Mouse (Mus musculus) C2C12 (cell line): ENCODE data around the gene Ercc6l2.

Experiments used
- CTCF ChIP-seq: IDR thresholded peaks from one replicate; pipeline ENCODE4 v1.5.1; 2011; ENCODE audit not compliant: control insufficient read depth, insufficient read depth, insufficient read length
- USF1 ChIP-seq: IDR thresholded peaks from one replicate; pipeline ENCODE4 v1.6.1; 2011; ENCODE audit warnings: low read depth, mild to moderate bottlenecking, control low read depth, moderate library complexity

DNA sequence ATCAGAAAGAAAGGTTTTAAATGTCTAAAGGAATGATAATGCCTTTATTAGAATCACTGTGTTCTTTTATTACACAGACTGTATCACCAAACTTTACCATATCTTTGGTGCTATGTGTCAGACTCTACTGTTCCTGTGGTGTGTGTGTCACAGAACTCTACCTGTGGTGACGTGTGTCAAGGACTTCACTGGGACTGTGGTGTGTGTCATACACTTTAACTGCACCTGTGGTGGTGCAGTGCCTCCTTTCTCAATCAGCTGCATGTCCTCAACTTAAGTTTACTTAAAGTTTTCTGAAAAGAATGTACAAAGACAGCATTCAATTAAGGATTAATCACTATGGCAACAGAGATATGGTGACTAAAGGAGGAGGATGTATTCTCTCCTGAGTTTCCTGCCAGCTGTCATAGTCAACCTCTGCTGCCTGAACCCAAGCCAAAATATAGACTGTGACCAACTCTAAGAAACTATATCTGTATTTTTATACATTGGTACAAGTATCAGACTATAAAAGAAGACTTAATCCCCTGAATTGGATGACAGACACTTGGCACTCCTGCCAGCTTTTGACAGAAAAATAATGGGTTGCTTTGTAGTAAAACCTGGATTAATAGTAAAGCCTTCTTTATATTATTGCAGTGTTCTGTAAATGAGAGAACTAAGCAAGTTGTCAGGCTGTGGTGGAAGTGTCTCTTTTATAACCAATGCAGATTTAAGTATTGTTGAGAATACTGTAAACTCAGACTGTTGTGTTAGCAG, 64.2 kb downstream of the Ercc6l2 start:
- TF ChIP-seq USF1 (no peak), CTCF (no peak)
